Mouse (Mus musculus) spleen, postnatal 4 days (tissue): ENCODE measurements around the gene Sox6.
A peak's percentile ranks its signal among the peaks of the same experiment; 100 is the strongest.

Experiments used
- DNase-seq, 2 experiments: peaks; one replicate each; pipeline ENCODE4 v3.0.0; 2022; ENCODE audit warnings: low spot score in 2 of 2

Sox6 gene

DNA sequence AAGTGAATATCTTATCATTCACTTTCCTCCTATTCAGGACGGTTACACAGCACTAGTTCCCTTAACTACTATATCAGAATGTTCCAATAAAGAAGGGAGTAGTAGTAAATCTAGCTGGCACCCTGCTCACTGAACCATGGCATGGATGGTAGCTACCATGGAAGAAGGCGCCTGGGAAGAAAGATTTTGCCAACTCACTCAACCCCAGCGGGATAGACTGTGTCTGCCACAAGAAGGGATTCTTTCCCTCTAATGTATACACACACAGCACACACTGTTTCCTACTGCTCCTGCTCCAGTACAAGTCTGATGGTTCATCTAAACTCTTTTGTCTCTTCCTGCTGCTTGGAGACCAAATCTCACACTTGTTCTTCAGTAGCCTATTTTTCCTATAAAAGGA, 147.1 kb downstream of the Sox6 start:
- no peak for DNase-seq

DNA sequence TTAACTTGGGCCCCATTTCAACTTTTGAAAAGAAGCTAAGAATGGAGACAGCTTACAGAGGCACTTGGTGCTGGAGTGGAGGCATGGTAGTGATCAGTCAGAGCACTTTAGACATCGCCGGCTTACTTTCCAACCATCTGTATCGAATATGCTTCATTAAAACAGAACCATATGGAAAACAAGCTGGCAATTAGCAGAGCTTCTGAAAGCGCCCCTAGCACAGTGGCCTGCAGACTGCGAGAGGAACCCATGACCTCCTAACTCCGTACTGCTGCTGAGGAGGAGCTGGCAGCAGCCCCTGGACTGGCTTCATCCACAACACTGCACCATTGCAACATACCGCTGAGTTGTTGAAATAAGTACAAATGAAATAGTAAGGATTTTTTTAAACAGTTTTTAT, 148.7 kb downstream of the Sox6 start:
- no peak for DNase-seq

DNA sequence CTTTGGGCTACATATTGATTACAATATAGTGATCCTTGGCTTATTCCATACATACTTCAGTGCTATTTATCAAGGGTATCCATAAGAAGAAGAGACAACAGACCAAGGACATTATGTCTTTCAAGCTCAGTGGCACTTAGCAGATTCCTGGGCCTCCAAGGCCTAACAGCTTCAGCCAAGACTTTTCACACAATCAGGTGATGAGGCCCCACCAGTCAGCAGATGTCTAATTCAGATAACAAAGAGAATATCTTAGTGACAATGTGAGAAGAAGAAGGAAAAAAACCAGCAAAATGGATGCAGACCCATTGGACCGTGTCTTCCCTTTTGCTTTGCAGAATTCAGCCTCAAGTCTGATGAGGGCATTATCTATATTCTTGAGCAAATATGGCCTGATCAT, 150.0 kb downstream of the Sox6 start:
- no peak for DNase-seq

DNA sequence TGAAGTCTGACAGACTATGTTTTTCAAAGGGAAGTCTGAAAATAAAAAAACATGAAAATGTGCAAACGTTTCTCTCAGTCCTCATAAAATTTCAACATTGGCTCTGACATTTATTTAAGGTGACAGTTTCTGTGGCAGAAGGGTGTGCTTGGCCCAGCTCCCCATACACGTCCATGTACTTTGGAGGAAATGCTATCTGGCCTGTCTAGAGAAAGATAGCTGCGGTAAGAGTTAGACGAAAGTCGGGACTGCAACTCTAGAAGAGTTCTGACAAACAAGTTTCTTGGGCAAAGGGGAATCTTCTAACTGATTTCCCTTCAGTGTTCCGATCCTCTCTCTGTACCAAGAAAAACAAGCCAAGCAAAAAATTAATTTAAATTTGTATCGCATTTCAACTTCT, 150.5 kb downstream of the Sox6 start:
- DNase-seq, result no peak

DNA sequence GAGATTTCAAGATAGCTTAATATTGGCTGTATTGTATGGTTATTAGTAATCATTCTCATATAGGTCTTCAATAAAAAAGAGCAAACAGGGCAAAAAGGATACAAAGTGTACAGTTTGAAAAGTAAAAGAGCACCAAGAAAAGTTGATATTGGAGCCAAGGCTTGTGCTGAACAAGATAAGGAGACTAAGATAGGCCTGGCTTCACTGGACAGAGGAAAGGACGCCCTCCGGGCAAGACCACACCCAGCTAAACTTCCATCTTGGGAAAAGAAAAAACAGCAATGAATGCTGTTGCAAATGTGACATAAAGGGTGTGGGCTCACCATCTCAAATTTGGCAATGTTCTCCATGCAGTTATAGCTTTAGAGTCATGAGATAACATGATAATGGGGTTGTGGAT, 165.7 kb downstream of the Sox6 start:
- DNase-seq, result no peak

DNA sequence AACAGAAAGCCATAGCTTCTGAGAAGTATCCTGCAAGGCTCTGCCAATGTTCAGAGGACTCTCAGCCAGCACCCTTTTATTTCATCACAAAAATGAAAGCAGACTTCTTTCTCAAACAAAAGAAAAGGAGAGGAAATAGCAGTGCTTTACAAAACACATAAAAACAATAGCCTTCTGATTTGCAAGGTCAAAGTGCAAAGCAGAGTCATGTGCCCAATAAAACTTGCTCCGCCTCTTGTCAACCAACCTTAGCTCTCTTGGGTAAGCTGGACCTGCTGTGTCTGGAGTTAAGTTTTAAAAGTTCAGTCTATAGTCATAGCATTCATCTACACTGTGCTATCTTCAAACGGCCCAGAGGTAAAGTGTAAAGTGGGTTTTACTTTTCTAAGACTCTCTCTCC, 170.1 kb downstream of the Sox6 start:
- DNase-seq, result no peak

DNA sequence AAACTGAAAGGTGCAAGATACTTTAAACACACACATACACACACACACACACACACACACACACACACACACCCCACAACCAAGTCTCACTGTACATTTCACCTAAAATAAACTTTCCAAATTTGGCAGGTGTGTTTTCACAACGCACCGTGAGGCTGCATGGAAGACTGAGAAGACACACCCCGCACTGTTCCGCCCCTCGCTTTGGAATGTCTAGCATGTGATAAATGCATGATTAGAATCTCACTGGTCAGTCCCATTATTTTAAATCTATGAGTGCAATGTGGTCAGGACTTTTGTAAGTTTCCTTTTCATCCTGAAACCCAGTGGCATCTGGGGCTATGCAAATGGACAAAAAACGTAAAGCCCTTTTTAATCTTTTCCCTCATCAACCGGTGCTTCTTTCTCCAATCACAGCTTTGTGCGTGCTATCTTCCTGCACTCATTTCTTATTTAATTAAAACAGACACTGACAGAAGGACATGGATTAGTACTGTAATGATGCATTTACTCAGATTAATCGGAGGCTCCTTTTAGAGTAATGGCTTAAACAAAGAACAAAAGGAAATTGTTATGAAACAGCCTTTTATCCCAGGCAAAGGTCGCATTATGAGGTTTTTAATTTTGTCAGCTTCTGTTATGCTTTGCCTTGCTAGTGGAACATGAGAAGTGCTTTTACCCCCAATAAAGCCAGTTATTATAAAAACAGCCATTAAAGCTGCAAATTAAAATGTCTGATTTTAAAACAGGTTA, 170.9 kb downstream of the Sox6 start:
- DNase-seq, result no peak

DNA sequence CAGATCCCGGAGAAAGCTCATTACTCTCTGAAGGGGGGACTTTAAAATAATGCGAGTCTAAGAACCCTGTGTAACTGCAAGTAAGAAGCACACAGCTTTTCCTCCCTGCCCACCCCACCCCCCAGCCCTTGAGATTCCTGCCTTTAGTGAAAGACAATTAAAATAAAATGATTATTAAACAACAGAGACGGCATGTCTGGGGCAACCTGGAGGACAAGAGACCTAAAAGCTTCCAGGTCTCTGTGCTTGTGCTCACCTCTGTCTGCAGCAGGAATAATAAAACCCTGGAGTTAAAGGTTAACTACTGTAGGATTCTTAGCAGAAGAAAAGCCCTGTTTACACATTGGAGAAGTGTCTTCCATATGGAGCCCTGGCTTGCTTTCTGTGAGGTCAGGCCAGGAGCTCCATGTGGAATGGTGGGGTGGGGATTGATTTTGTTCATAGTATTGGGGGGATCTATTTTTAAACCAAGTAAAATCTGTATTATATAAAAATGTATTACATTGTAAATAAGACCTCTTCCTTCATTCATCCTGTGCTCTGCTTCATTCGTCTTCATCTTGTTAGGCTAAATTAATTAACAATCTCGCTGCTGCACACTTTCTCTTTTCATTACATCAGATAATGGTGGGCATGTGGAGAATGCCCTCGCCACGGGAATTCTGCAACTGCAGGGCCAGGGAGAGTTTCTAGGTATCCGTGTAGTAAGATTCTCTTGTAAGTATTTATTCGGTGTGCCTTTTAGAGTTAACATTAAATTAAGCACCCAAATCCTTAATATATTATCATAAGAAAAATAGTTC, 171.7 kb downstream of the Sox6 start:
- DNase-seq, result no peak

DNA sequence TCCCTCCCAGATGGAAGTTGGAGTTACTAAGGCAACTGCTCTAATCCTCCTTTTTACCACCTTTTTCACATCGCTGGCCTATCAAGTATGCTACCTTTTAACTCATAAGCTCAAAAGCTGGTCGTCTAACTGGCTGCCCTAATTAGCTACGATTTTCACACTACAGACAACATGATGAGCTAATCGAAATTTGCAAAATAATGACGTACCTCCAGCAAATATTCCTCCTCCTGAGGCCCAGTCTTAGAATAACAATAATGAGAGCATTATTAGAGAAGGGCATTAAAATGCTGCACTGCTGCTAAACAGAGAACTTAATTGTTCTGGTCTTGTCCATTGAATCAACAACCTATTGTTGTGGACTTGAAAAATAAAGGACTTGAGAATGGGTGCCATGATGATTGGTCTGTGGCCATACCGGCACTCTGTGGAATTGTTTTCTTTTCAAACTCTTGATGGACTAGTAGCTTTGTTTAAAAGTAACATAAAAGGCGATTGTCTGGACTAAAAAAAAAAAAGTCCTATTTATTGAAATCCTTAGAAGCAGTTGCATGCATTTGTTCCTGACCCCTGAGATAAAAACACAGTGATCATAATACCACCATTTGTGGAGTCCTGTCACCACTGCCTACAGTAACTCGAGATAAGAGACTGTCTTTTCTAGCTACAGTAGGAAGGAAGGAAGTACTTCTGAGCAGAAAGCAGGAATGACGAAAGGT, 172.5 kb downstream of the Sox6 start:
- DNase-seq, result no peak

DNA sequence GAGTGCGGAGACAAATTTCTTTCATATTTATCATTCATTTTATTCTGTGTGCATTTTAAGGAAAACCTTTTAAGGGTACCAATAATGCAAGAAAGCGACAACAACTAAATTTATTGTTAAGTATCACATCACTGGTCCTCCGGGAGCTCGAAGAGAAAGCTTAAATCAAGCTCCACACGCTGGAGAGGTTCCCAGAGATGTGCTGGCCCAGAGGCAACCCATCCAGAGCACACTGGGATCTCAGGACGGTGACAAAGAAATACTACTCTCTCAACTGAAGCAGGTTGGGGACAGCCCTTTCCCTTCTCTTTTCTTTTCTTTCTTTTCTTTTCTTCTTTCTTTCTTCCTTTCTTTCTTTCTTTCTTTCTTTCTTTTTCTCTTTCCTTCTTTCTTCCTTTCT, 173.4 kb downstream of the Sox6 start:
- no peak for DNase-seq

DNA sequence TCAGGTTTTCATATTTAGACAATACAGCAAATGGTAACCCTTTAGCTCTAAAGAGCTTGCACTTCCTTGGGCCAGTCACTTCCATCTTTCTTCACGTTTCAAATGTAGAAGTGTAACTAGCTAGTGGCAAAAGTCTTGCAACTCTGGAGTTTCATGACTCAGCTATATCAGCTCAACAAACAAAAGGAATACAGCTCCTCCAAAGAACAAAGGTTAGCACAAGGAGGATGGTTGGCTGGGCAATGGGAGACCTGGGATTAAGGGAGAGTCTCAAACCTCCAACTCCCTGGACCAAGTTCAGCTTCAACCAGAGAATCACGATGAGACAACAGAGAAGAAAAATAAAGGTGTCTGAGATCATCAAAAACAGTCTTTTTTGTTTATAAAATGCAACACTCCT, 174.2 kb downstream of the Sox6 start:
- DNase-seq, result no peak

DNA sequence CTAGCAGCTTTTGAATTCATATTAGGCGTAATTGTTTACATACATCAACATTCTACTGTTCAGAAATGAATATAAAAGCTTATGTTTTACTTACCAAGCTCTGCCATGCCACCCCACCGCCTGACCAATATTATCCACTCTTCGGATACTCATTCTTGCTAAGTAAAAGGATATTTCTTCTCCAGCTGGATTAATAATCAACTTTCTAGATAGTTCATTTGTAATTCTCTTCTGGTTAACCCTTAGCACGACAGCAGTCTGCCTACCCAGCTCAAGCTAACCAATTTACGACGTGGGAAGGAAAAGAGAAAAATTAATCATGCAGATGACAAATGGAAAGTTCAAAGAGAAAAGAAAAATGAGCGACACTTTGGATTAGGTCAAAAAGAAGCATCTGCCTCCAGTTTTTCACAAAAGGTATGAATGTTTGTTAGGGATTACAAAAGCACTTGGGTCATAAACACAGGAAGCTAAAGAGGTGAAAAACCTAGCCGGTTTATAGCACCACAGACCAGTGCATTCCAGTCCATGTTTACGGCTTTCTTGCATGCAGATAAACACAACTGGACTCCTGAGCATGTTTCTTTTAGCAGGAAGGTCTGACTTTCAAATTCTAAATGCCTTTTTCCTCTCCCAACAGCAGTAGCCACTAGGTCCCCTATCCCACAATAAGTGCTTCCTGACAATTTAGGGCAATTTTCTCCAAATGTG, 178.8 kb downstream of the Sox6 start:
- no peak for DNase-seq

DNA sequence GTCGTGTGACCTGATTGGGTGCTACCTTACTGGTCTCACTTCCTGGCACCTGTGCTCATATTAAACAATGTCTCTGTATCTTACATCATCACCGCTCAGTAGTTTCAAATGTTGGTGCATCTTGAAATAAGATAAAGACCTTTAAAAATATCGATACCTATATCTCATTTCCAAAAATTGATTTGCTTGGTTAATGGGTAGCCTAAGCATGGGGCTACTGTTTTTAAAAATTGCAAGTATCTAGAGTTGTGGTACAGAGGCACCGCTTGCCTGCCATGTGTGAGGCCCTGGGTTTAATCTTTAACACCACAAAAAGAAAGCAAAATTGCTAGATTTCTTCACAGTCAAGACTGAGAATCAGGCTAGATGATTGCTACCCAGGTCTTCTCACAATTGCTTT, 187.5 kb downstream of the Sox6 start:
- DNase-seq, result no peak

DNA sequence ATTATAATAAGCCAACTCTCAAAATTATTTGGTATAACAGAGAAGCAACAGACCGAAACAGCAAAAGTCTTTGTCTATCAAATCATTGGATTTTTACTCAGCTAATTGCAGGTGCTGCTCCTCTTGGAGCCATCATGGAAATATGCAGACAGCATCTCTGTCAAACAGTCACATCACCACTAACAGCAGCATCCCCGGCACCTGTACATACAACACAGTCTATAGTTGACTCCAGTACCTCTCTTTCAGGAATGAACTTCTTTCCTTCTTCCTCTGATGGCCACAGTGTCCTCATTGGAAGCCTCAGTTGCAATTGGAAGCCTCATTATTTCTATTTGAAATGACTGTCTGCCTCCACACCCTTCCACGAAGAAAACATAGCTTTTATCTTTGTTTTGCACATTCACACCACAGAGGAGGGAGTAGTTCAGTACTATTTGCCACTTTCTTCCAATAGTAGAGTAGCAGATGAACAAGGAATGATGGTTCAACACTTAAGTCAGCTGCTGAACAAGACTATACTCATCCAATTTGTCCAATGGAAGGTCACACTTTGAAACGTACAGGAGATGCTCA, 192.7 kb downstream of the Sox6 start:
- peak in 1 of 2 experiments; percentile 30 for DNase-seq

DNA sequence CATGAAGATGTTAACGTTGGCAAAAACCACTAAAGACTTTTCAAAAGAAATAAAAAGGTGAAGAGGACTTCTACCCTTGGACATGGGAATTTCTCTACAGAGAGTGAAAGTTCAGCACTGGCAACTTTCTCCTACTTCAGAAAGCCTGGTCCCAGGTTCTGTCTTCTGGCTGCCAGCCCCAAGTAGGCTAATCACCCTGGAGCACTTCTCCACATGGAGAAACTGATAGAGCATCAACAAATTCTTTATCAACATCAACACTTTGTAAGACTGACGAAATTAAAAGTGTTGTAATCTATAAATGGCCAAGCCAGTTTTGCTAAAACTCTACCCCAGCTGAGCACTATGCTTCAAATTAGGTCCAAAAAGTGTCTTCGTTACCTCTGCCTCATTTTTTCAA, 193.7 kb downstream of the Sox6 start:
- DNase-seq, result peak in 1 of 2 experiments; percentile 66

DNA sequence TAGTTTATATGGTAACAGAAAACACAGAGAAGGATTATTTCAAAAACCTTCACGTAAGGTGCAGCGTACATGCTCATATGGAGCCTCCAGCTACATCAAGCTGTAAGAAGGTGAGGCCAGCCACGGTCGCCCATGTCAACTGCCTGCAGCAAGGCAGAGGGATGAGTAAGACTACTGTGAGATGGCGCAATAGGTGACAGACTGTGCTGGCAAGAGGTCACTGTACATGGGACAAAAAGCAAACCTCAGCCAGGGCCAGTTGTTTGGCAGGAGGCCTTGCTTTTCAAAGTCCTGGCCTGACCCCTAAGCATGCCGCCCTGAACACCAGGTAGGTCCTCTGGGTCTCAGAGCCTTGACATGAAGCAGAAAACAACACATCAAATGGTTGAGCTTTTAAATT, 194.2 kb downstream of the Sox6 start:
- DNase-seq, result peak; percentile 64 to 78

DNA sequence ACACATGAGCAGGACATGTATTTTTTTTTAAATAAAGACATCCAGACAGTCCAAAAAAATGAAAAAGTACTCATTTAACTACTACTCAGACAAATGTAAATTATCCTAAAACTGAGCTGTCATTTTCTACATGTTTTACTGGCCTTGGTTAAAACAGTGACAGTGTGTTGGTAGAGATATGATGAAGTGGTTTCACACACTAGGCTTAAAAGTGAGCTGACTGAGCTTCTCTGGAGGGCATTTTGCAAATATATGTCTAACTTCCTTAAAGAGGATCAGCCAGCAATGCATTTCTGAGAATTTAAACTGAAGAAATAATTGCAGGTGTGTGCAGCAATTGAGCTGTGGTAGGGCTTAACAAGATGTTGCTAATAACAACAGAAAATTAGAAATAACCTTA, 196.3 kb downstream of the Sox6 start:
- no peak for DNase-seq

DNA sequence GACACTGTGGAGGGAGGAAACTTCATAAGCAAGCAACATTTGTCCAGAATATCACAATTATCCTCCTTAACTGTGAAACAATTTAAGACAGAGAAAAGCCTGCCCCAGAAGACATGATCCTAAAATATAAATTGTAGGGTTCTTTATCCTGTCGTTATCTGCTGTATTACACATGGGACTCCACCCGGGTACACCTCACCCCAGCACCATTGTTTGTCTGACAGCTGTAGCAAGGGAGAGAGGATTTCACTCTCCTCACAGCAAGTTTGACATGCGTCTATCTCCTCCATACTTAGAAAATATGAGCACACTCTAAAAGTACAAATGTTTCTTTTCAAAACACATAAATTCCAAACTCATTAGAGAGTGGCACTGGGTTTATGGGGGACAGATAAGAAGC, 198.0 kb downstream of the Sox6 start:
- no peak for DNase-seq

DNA sequence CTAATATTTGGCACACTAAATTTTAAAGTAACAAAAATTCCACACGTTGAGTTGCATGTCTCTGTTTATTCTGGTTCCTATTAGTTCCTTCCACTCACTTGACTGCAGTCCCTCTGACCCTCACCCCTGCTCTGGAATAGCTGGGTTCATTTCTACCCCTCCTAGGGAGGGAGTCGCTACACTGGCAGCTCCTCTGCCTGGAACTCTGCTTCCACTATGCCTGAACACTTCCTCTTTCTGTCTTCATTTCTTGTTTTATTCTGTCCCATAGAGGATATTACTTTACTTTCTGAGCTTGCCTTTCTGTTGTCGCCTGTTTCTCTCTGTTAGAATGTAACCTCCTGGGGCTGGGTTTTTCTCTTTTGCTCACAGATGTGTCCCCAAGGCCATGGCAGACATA, 203.6 kb downstream of the Sox6 start:
- no peak for DNase-seq

DNA sequence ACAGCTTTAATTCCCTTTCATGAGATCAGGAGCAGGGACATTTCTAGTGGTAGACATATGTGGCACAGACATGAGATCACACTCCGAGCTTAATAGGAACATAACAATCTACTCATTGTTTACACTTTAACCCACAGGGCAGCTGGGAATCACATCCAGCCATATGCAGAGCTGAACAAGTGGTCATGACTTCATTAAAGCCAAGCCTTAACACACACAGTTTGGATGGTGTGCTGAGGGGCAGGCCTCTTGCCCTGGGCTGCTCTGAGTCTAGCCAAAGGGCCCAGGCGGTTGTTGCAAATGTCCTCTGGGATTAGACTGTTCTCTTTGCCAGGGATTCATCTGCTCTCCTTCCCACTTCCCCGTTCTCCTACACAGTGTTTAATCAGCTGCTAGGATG, 204.9 kb downstream of the Sox6 start:
- no peak for DNase-seq

DNA sequence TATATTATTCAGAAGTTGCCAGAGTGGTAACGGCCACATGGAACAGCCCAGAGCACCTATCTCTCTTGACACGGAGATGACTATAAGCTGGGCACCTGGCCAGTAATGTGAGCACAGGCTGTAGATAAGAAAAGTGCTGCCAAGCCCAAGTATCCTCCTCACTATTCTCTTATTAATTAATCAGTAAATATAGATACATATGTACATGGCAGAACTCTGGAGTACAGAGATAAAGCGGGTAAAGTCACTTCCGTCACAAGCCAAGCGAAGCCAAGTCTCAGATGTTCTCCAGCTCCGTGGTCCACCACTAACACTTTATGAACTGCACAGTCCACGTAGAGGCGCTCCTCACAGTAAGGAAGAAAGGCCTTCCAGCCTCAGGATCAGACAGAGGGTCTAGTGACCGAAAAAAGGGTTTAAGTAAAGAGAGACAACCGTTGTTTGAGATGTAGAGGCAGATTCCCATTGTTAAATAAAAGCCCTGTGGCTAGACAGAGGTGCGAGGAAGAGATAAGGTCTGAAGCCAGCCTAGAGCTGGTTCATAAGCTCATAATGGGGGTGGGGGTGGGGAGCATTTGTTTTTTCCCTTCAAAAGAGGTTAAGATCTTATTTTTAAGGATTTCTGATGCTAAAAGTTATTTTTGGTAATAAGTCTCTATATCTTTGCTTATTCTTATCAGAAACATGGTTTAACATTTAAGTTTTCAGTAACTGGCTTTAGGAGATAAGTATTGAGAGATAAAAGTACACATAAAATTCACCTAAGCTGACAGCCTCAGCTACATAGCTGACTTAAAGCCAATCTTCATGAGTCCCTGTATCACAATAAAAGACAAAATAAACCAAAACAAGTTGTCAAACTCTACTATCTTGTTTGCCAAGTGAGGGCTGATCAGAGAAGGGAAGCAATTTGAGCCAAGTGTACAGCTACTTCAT, 207.4 kb downstream of the Sox6 start:
- peak; percentile 80 to 87 for DNase-seq
